Mouse (Mus musculus) Patski (cell line): ENCODE results near the gene Mapk8ip2. TPM values are rescaled to one million over a fixed set of nuclear protein-coding genes. Genes with fewer than 3 reads are reported as not detected.

Source experiments
- ATAC-seq: fragments of 100-300 bp; one replicate; pipeline ENCODE4 v1.8.0; 2021
- CTCF ChIA-PET: fragments of 350-600 bp; sonication (Branson Sonifier 250); formaldehyde crosslinking; loops from one replicate; lab custom pipeline; 2022; ENCODE audit warnings: inconsistent platforms; lab: Charles Lee
- POLR2A ChIA-PET: fragments of 350-600 bp; sonication (Branson Sonifier 250); formaldehyde crosslinking; loops from one replicate; lab custom pipeline; 2022; ENCODE audit warnings: antibody characterized with exemption, inconsistent platforms; lab: Charles Lee
- DNase-seq: peaks from one replicate; pipeline ENCODE4 v3.0.0-alpha.2; 2011; ENCODE audit warnings: low read depth, low spot score
- H3K27me3 ChIP-seq: fragments of 371-371 bp; one replicate; pipeline ENCODE4 v1.5.1; 2021
- CTCF ChIP-seq: fragments of 100-300 bp; IDR thresholded peaks from one replicate; pipeline ENCODE4 v1.5.1; 2021
- in situ Hi-C: fragments of 300-500 bp; cut with MboI; formaldehyde crosslinking; loops from 3 replicates; pipeline ENCODE4 v1.11.1; 2018; ENCODE audit warnings: low pct_unique_long_range_greater_than_20kb, mixed read lengths
- polyA plus RNA-seq: library from polyadenylated mRNA; unstranded; gene quantifications from one replicate; pipeline ENCODE4 v1.2.3, GENCODE M21; 2021

The Mapk8ip2 gene
- polyA plus RNA-seq = 0.17 TPM

GRCm38 (mm10) chr15:89453865-89454478, at the start of gene Mapk8ip2:
Gene Mapk8ip2, plus strand, starts transcription at chr15:89453913.
- H3K27me3 ChIP-seq = peaks cover 51% of the 10 kb centered on the region
- DNase-seq = no peak
- in situ Hi-C loops = no loop called here
- no peak for ATAC-seq
- POLR2A ChIA-PET = no interaction called here
- no peak for TF ChIP-seq CTCF
- CTCF ChIA-PET = interaction anchor here (0.9 kb wide), 1 partner anchor 9 kb away, joined by 3 read pairs; no protein-coding TSS in a partner anchor

- H3K27me3 ChIP-seq = peaks cover 20% of the 10 kb centered on the region
- POLR2A ChIA-PET = no interaction called here
- no peak for ATAC-seq
- no peak for TF ChIP-seq CTCF
- CTCF ChIA-PET = no interaction called here
- in situ Hi-C loops = no loop called here
- no peak for DNase-seq
Observed at GRCm38 (mm10) chr15:89404831-89405623, 48.7 kb upstream of the Mapk8ip2 start.

- CTCF ChIA-PET = no interaction called here
- no peak for ATAC-seq
- POLR2A ChIA-PET = no interaction called here
- H3K27me3 ChIP-seq = peaks cover 12% of the 10 kb centered on the region
- DNase-seq = no peak
- in situ Hi-C loops = no loop called here
- TF ChIP-seq CTCF = no peak
Observed at GRCm38 (mm10) chr15:89406691-89407090, 47.0 kb upstream of the Mapk8ip2 start.

GRCm38 (mm10) chr15:89410118-89410517, 43.6 kb upstream of the Mapk8ip2 start, which contains the start of gene Syce3:
Gene Syce3, minus strand, starts transcription at chr15:89410503.
- ChIA-PET CTCF (no interaction called here), POLR2A (no interaction called here)
- in situ Hi-C loops = no loop called here
- no peak for DNase-seq
- no peak for ATAC-seq
- no peaks in the 10 kb centered on the region for H3K27me3 ChIP-seq
- no peak for TF ChIP-seq CTCF

GRCm38 (mm10) chr15:89415282-89415681, 38.4 kb upstream of the Mapk8ip2 start:
- ChIA-PET CTCF (interaction anchor here (0.8 to 2.0 kb wide), 2 partner anchors 18 to 23 kb away, joined by 3 to 6 read pairs; no protein-coding TSS in a partner anchor), POLR2A (no interaction called here)
- in situ Hi-C loops = no loop called here
- H3K27me3 ChIP-seq = no peaks in the 10 kb centered on the region
- DNase-seq = no peak
- no peak for ATAC-seq
- TF ChIP-seq CTCF = no peak

GRCm38 (mm10) chr15:89421938-89422337, 31.8 kb upstream of the Mapk8ip2 start:
- ATAC-seq = no peak
- no peaks in the 10 kb centered on the region for H3K27me3 ChIP-seq
- no peak for DNase-seq
- TF ChIP-seq CTCF = no peak
- ChIA-PET POLR2A (no interaction called here), CTCF (no interaction called here)
- in situ Hi-C loops = no loop called here

GRCm38 (mm10) chr15:89424621-89425020, 29.1 kb upstream of the Mapk8ip2 start:
- DNase-seq = no peak
- no peaks in the 10 kb centered on the region for H3K27me3 ChIP-seq
- POLR2A ChIA-PET = no interaction called here
- CTCF ChIA-PET = no interaction called here
- ATAC-seq = no peak
- in situ Hi-C loops = no loop called here
- no peak for TF ChIP-seq CTCF

GRCm38 (mm10) chr15:89425711-89426121, 28.0 kb upstream of the Mapk8ip2 start, which contains the start of gene Cpt1b:
Gene Cpt1b, minus strand, starts transcription at chr15:89425863.
- ATAC-seq (no peak), DNase-seq (no peak)
- no peak for TF ChIP-seq CTCF
- ChIA-PET CTCF (no interaction called here), POLR2A (no interaction called here)
- no peaks in the 10 kb centered on the region for H3K27me3 ChIP-seq
- in situ Hi-C loops = no loop called here

GRCm38 (mm10) chr15:89426716-89427115, 27.0 kb upstream of the Mapk8ip2 start:
- DNase-seq = no peak
- TF ChIP-seq CTCF = no peak
- no peaks in the 10 kb centered on the region for H3K27me3 ChIP-seq
- ATAC-seq = no peak
- ChIA-PET CTCF (no interaction called here), POLR2A (no interaction called here)
- in situ Hi-C loops = no loop called here

GRCm38 (mm10) chr15:89428136-89428790, 25.4 kb upstream of the Mapk8ip2 start:
- no peak for ATAC-seq
- POLR2A ChIA-PET = no interaction called here
- CTCF ChIA-PET = no interaction called here
- in situ Hi-C loops = no loop called here
- DNase-seq = no peak
- no peaks in the 10 kb centered on the region for H3K27me3 ChIP-seq
- TF ChIP-seq CTCF = no peak
